Mouse (Mus musculus) E14TG2a.4 (cell line): ENCODE data around the gene Nkd1.

Source experiments
- H3K27me3 ChIP-seq: 2 replicates; pipeline ENCODE4 v1.6.1; 2014; ENCODE audit warnings: low read length, control low read depth; ENCODE audit not compliant: insufficient read depth
- H3K36me3 ChIP-seq: 2 replicates; pipeline ENCODE4 v1.6.1; 2014; ENCODE audit warnings: low read length, control low read depth; ENCODE audit not compliant: insufficient read depth
- H3K4me1 ChIP-seq: replicated peaks from 2 replicates; pipeline ENCODE4 v1.6.1; 2014; ENCODE audit warnings: low read depth, low read length, control low read depth
- H3K4me3 ChIP-seq: replicated peaks from 2 replicates; pipeline ENCODE4 v1.5.1; 2014; ENCODE audit warnings: mild to moderate bottlenecking, low read length
- H3K9me3 ChIP-seq: 2 replicates; pipeline ENCODE4 v1.6.1; 2014; ENCODE audit warnings: low read length, control low read depth
- CTCF ChIP-seq: conservative IDR thresholded peaks from 2 replicates; pipeline ENCODE4 v1.5.1; 2014; ENCODE audit warnings: low read length
- NANOG ChIP-seq: IDR thresholded peaks from 2 replicates; pipeline ENCODE4 v1.6.1; 2014; ENCODE audit warnings: borderline replicate concordance, low read length, mixed read lengths
- POU5F1 ChIP-seq: IDR thresholded peaks from 2 replicates; pipeline ENCODE4 v1.6.1; 2014; ENCODE audit warnings: low read length, borderline replicate concordance

The Nkd1 gene

GRCm38 (mm10) chr8:88544677-88545076 is 23.5 kb downstream of the Nkd1 start:
- peaks cover 8% of the 10 kb centered on the region for H3K9me3 ChIP-seq
- no peaks in the 10 kb centered on the region for H3K27me3 ChIP-seq
- TF ChIP-seq NANOG = no peak
- TF ChIP-seq CTCF = no peak
- TF ChIP-seq POU5F1 = no peak
- no peaks in the 10 kb centered on the region for H3K36me3 ChIP-seq
- no peak overlapping the region for H3K4me3 ChIP-seq
- H3K4me1 ChIP-seq = no peaks in the 10 kb centered on the region

- Histone ChIP-seq H3K4me3 (no peak overlapping the region), H3K4me1 (no peaks in the 10 kb centered on the region), H3K9me3 (peaks cover 8% of the 10 kb centered on the region), H3K27me3 (no peaks in the 10 kb centered on the region), H3K36me3 (no peaks in the 10 kb centered on the region)
- no peak for TF ChIP-seq POU5F1
Observed at GRCm38 (mm10) chr8:88545441-88545840, 24.3 kb downstream of the Nkd1 start.

- Histone ChIP-seq H3K27me3 (no peaks in the 10 kb centered on the region), H3K9me3 (peaks cover 8% of the 10 kb centered on the region), H3K4me3 (no peak overlapping the region), H3K36me3 (no peaks in the 10 kb centered on the region), H3K4me1 (no peaks in the 10 kb centered on the region)
- no peak for TF ChIP-seq CTCF
Observed at GRCm38 (mm10) chr8:88546032-88546732, 25.0 kb downstream of the Nkd1 start.

- H3K4me3 ChIP-seq = no peak overlapping the region
- no peak for TF ChIP-seq CTCF
- no peak for TF ChIP-seq POU5F1
- no peak for TF ChIP-seq NANOG
- H3K27me3 ChIP-seq = no peaks in the 10 kb centered on the region
- H3K9me3 ChIP-seq = peaks cover 14% of the 10 kb centered on the region
- H3K4me1 ChIP-seq = no peaks in the 10 kb centered on the region
- H3K36me3 ChIP-seq = no peaks in the 10 kb centered on the region
Observed at GRCm38 (mm10) chr8:88555669-88556068, 34.5 kb downstream of the Nkd1 start.

GRCm38 (mm10) chr8:88559985-88560473 is 38.9 kb downstream of the Nkd1 start:
- TF ChIP-seq CTCF (no peak), NANOG (no peak), POU5F1 (no peak)
- no peaks in the 10 kb centered on the region for H3K36me3 ChIP-seq
- H3K4me1 ChIP-seq = no peaks in the 10 kb centered on the region
- H3K4me3 ChIP-seq = no peak overlapping the region
- H3K27me3 ChIP-seq = no peaks in the 10 kb centered on the region
- H3K9me3 ChIP-seq = peaks cover 14% of the 10 kb centered on the region

GRCm38 (mm10) chr8:88561402-88561801 is 40.2 kb downstream of the Nkd1 start:
- no peaks in the 10 kb centered on the region for H3K36me3 ChIP-seq
- H3K27me3 ChIP-seq = no peaks in the 10 kb centered on the region
- TF ChIP-seq NANOG (no peak), POU5F1 (no peak), CTCF (no peak)
- H3K9me3 ChIP-seq = peaks cover 13% of the 10 kb centered on the region
- no peaks in the 10 kb centered on the region for H3K4me1 ChIP-seq
- no peak overlapping the region for H3K4me3 ChIP-seq

GRCm38 (mm10) chr8:88564256-88564903 is 43.2 kb downstream of the Nkd1 start:
- Histone ChIP-seq H3K36me3 (no peaks in the 10 kb centered on the region), H3K4me3 (no peak overlapping the region), H3K27me3 (no peaks in the 10 kb centered on the region), H3K9me3 (no peaks in the 10 kb centered on the region), H3K4me1 (no peaks in the 10 kb centered on the region)
- no peak for TF ChIP-seq NANOG
- TF ChIP-seq POU5F1 = no peak
- TF ChIP-seq CTCF = no peak

GRCm38 (mm10) chr8:88566119-88566518 is 45.0 kb downstream of the Nkd1 start:
- no peaks in the 10 kb centered on the region for H3K27me3 ChIP-seq
- no peaks in the 10 kb centered on the region for H3K9me3 ChIP-seq
- H3K4me3 ChIP-seq = no peak overlapping the region
- H3K36me3 ChIP-seq = no peaks in the 10 kb centered on the region
- H3K4me1 ChIP-seq = no peaks in the 10 kb centered on the region
- TF ChIP-seq POU5F1 = no peak
- TF ChIP-seq CTCF = no peak
- no peak for TF ChIP-seq NANOG
